Mouse (Mus musculus): ENCODE data around the gene Nicn1. TPM values are rescaled to one million over a fixed set of nuclear protein-coding genes. Genes with fewer than 3 reads are reported as not detected.

Gene Nicn1
- polyA plus RNA-seq, 1 experiment, result 24.8 TPM

GRCm38 (mm10) chr9:108344471-108344870, 54.2 kb downstream of the Nicn1 start:
- Histone ChIP-seq H3K4me1 (ENCODE audit: control insufficient read depth, insufficient read depth, low read length) (peaks cover 15% of the 10 kb centered on the region), H3K27ac (ENCODE audit: control insufficient read depth, insufficient read depth, low read depth, low read length) (no peak overlapping the region), H3K27me3 (ENCODE audit: control insufficient read depth, insufficient read depth, low read length) (no peaks in the 10 kb centered on the region), H3K4me3 (ENCODE audit: control insufficient read depth, low read depth, low read length) (no peak overlapping the region), H3K36me3 (ENCODE audit: control insufficient read depth, insufficient read depth, low read length) (no peaks in the 10 kb centered on the region)
- no peak for TF ChIP-seq CTCF (IDR thresholded peaks at IDR 0.05; ENCODE audit: control insufficient read depth, insufficient read depth, insufficient replicate concordance, low read depth, low read length)
- TF ChIP-seq POLR2A (IDR thresholded peaks at IDR 0.05; ENCODE audit: control insufficient read depth, low read depth, low read length), result no peak

Other genes starting within 250 kb of the Nicn1 start
- gene Gmppb, start 241.2 kb upstream of the Nicn1 start, polyA plus RNA-seq (2012; rRNA removed), result 21.5 and 21.6 TPM in 2 replicates
- gene Amigo3, start 237.3 kb upstream of the Nicn1 start, polyA plus RNA-seq (2012; rRNA removed), result 1.3 and 1.4 TPM in 2 replicates
- 0.59 and 0.90 TPM in 2 replicates for gene Mst1, start 210.0 kb upstream of the Nicn1 start, polyA plus RNA-seq (2012; rRNA removed)
- 82.8 and 86.7 TPM in 2 replicates for gene Rnf123, start 207.1 kb upstream of the Nicn1 start, polyA plus RNA-seq (2012; rRNA removed)
- gene Apeh, start 195.8 kb upstream of the Nicn1 start, polyA plus RNA-seq (2012; rRNA removed), result 19.2 and 21.2 TPM in 2 replicates
- 1.2 TPM in 2 replicates for gene Bsn, start 100.0 kb upstream of the Nicn1 start, polyA plus RNA-seq (2012; rRNA removed)
- 14.0 and 17.2 TPM in 2 replicates for gene Dag1, start 26.5 kb upstream of the Nicn1 start, polyA plus RNA-seq (2012; rRNA removed)
- 4.3 and 7.9 TPM in 2 replicates for gene Amt, start 6.4 kb downstream of the Nicn1 start, polyA plus RNA-seq (2012; rRNA removed)
- gene Rhoa, start 15.7 kb downstream of the Nicn1 start, polyA plus RNA-seq (2012; rRNA removed), result 34.8 and 40.5 TPM in 2 replicates
- gene Tcta, start 15.7 kb downstream of the Nicn1 start, polyA plus RNA-seq (2012; rRNA removed), result 40.4 and 42.0 TPM in 2 replicates
- 64.0 and 88.9 TPM in 2 replicates for gene Gpx1, start 48.5 kb downstream of the Nicn1 start, polyA plus RNA-seq (2012; rRNA removed)
- 115 and 116 TPM in 2 replicates for gene Usp4, start 57.4 kb downstream of the Nicn1 start, polyA plus RNA-seq (2012; rRNA removed)
- gene 1700102P08Rik, start 102.4 kb downstream of the Nicn1 start, polyA plus RNA-seq (2012; rRNA removed), result 72.2 and 91.0 TPM in 2 replicates
- gene Ccdc36, start 138.1 kb downstream of the Nicn1 start, polyA plus RNA-seq (2012; rRNA removed), result 5.3 and 5.8 TPM in 2 replicates
- gene BC048562, start 146.1 kb downstream of the Nicn1 start, polyA plus RNA-seq (2012; rRNA removed), result 91.8 and 100 TPM in 2 replicates
- 19.4 and 20.6 TPM in 2 replicates for gene Ccdc71, start 170.1 kb downstream of the Nicn1 start, polyA plus RNA-seq (2012; rRNA removed)
- gene Klhdc8b, start 171.2 kb downstream of the Nicn1 start, polyA plus RNA-seq (2012; rRNA removed), result 15.2 and 18.7 TPM in 2 replicates
- 23.3 and 24.3 TPM in 2 replicates for gene Lamb2, start 189.3 kb downstream of the Nicn1 start, polyA plus RNA-seq (2012; rRNA removed)
- gene Usp19, start 200.2 kb downstream of the Nicn1 start, polyA plus RNA-seq (2012; rRNA removed), result 128 and 134 TPM in 2 replicates
- gene Qars, start 217.3 kb downstream of the Nicn1 start, polyA plus RNA-seq (2012; rRNA removed), result 159 and 195 TPM in 2 replicates
- gene Qrich1, start 226.4 kb downstream of the Nicn1 start, polyA plus RNA-seq (2012; rRNA removed), result 196 and 208 TPM in 2 replicates